Mouse (Mus musculus) forebrain, embryonic 14.5 days (tissue): ENCODE results near the gene Slc9a9. TPM values are rescaled to one million over a fixed set of nuclear protein-coding genes. Genes with fewer than 3 reads are reported as not detected.
A peak's percentile ranks its signal among the peaks of the same experiment; 100 is the strongest.
"Not testable (repeated sequence)": the region's sequence is repeated elsewhere in the genome, so short reads cannot be mapped to it uniquely, and the experiment has no call there.

Source experiments
- ATAC-seq: fragments of 200-750 bp; cut with Nextera tagmentation; 2 replicates; pipeline ENCODE4 v1.8.0; 2017; ENCODE audit warnings: mild to moderate bottlenecking, moderate library complexity
- DNase-seq: peaks from one replicate; pipeline ENCODE4 v3.0.0-alpha.2; 2015; ENCODE audit warnings: low spot score
- H3K27ac ChIP-seq: fragments of 300-500 bp; sonication (generic); 2 replicates; pipeline ENCODE4 v1.5.1; 2014; ENCODE audit warnings: low read depth, mild to moderate bottlenecking, control low read depth, low read length, moderate library complexity
- H3K27me3 ChIP-seq: fragments of 300-500 bp; sonication (generic); replicated peaks from 2 replicates; pipeline ENCODE4 v1.6.1; 2014; ENCODE audit warnings: low read length, control low read depth, mixed read lengths; ENCODE audit not compliant: control insufficient read depth, insufficient read depth
- H3K36me3 ChIP-seq: fragments of 300-500 bp; sonication (generic); 2 replicates; pipeline ENCODE4 v1.6.1; 2014; ENCODE audit warnings: low read length, control low read depth; ENCODE audit not compliant: control insufficient read depth, insufficient read depth
- H3K4me1 ChIP-seq: fragments of 300-500 bp; sonication (generic); 2 replicates; pipeline ENCODE4 v1.6.1; 2014; ENCODE audit warnings: antibody characterized with exemption, low read length, control low read depth; ENCODE audit not compliant: control insufficient read depth, insufficient read depth
- H3K4me2 ChIP-seq: fragments of 300-500 bp; sonication (generic); 2 replicates; pipeline ENCODE4 v1.6.1; 2014; ENCODE audit warnings: mild to moderate bottlenecking, control low read depth, low read length
- H3K4me3 ChIP-seq: fragments of 300-500 bp; sonication (generic); 2 replicates; pipeline ENCODE4 v1.5.1; 2014; ENCODE audit warnings: low read depth, low read length, control low read depth
- H3K9ac ChIP-seq: fragments of 300-500 bp; sonication (generic); 2 replicates; pipeline ENCODE4 v1.6.1; 2014; ENCODE audit warnings: mild to moderate bottlenecking, low read length, control low read depth, moderate library complexity
- H3K9me3 ChIP-seq: fragments of 300-500 bp; sonication (generic); replicated peaks from 2 replicates; pipeline ENCODE4 v1.6.1; 2016; ENCODE audit warnings: low read length, control low read depth, mixed read lengths; ENCODE audit not compliant: control insufficient read depth
- WGBS: fragments of 180-500 bp; shearing (Covaris S2); extraction: QIAGEN DNeasy Blood & Tissue Kit; methylation state at CpG from one replicate; pipeline ENCODE4 v1.1.7; 2014; 5-methylcytosine and 5-hydroxymethylcytosine counted together
- polyA plus RNA-seq: library from polyadenylated mRNA; unstranded; fragments of >200 nt; fragmentation: Nextera tagmentation; extraction: Ambion mirVana; gene quantifications from 2 replicates; pipeline ENCODE4 v1.2.1, GENCODE M21; 2014

The Slc9a9 gene
- polyA plus RNA-seq = 3.7 and 4.7 TPM in 2 replicates

DNA sequence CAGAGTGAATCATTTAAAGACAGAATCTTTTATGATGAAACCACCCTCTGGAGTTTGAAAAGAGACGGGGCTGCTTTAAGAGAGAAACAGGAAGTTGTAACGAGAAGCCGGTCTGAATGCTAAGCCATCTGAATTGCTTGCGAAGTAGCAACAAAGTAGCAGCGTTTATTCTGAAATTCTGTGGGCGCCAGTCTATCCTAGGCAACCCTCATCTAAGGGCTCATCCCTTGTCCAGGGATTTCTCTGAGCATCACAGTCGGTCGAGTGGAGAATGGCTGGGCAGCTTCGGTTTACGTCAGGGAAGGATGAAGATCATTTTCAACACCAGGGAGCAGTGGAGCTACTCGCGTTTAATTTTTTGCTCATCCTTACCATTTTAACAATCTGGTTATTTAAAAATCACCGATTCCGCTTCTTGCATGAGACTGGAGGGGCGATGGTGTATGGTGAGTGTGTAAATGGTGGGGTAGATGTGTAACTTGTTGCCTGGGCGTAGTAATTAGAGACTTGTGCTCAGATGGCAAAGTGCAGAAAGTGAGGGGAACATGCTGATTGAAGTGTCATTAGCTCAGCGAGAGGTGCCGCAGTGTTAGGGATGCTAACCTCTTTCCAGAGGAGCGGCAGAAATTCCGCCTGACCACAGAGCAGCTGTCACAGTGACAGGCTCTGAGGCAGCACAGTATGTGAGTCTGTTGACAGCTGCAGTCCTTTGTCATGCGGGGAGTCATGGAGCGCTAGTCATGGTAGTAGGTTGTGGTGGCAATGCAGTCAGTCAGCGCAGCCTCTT lies at the start of gene Slc9a9:
Gene Slc9a9, plus strand, starts transcription at position 119 of the 787 bp plus-strand sequence.
- Histone ChIP-seq H3K9me3 (no peaks in the 10 kb centered on the region), H3K4me2 (peak within 1 kb of the TSS; percentile 78), H3K36me3 (no peaks in the 10 kb centered on the region), H3K27me3 (no peaks in the 10 kb centered on the region), H3K27ac (0 out of 2 replicates have a peak within 1 kb of the TSS, but pooled peaks have one; percentile 39), H3K4me1 (peaks cover 6% of the 10 kb centered on the region), H3K9ac (peak within 1 kb of the TSS; percentile 60), H3K4me3 (peak within 1 kb of the TSS; percentile 45)
- WGBS = 3% methylated on average over 23 of the region's 23 CpGs
- DNase-seq (peak; percentile 73), ATAC-seq (peak; percentile 90)

DNA sequence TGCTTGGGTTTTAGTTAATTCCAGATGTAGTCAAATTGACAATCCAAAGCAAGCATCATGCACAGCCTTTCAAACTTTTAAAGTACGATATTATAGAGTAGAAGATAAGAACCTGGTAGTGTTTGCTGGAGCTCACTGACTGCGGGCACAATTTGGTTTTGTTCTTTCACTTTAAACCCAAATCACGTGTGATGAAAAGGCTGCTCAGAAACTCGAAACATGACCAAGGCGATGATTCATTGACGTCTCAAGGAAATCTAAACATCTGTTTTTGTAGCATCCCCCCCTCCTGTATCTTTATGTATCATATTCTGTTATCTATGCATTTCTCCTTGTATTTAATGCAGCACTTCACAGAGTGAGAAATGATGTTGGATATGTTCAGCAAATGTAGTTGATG lies 49.4 kb upstream of the Slc9a9 start:
- no peaks in the 10 kb centered on the region for H3K9me3 ChIP-seq
- no peak overlapping the region for H3K4me3 ChIP-seq
- no peaks in the 10 kb centered on the region for H3K36me3 ChIP-seq
- no peak overlapping the region for H3K4me2 ChIP-seq
- ATAC-seq (no peak), DNase-seq (no peak)
- no peaks in the 10 kb centered on the region for H3K27me3 ChIP-seq
- 88% methylated on average over 6 of the region's 6 CpGs for WGBS
- no peaks in the 10 kb centered on the region for H3K4me1 ChIP-seq
- H3K27ac ChIP-seq = 0 out of 2 replicates have a peak overlapping the region, but pooled peaks have one; percentile 9
- no peak overlapping the region for H3K9ac ChIP-seq

DNA sequence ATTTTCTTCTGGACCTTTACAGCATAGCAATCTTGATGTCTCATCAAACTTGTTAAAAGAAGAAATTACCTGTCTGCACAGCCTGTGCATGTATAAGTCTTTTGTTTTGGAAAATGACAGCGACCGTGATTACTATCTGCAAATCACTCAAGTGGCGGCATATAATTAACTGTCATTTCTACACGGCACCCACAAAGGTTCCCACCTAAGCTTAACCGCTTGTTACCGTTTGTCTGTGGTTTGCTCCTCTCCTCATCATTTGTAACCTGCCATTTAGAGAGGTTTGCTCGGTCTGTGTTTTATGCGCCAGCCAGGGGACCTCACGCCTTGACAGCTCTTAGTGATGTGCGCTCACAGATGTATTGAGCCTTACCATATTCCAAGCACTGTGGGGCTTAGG lies 48.9 kb upstream of the Slc9a9 start:
- Histone ChIP-seq H3K9ac (no peak overlapping the region), H3K4me3 (no peak overlapping the region), H3K27me3 (no peaks in the 10 kb centered on the region), H3K36me3 (no peaks in the 10 kb centered on the region), H3K4me2 (no peak overlapping the region), H3K9me3 (no peaks in the 10 kb centered on the region), H3K4me1 (no peaks in the 10 kb centered on the region), H3K27ac (no peak overlapping the region)
- DNase-seq (peak; percentile 61), ATAC-seq (peak; percentile 73)
- WGBS = 72% methylated on average over 10 of the region's 10 CpGs

DNA sequence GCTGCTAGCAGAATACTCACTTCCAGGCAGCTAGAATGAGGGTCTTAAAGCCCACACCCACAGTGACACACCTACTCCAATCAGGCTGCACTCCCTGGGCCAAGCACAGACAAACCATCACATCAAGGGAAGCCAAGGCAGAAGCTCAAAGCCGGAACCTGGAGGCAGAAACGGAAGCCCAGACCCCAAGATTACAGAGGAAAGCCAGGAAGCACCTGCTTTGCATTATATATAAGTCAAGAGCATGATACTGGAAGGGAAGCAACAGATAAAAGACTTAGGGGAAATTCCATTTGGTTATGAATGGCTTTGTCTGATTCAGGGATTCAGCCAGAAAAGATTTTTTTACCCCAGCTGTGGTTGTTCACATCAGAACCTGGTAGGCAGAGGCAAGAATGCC lies 47.8 kb upstream of the Slc9a9 start:
- Histone ChIP-seq H3K9me3 (no peaks in the 10 kb centered on the region), H3K27ac (no peak overlapping the region), H3K27me3 (no peaks in the 10 kb centered on the region), H3K4me2 (no peak overlapping the region), H3K4me3 (no peak overlapping the region), H3K9ac (no peak overlapping the region), H3K36me3 (no peaks in the 10 kb centered on the region), H3K4me1 (no peaks in the 10 kb centered on the region)
- DNase-seq = no peak
- ATAC-seq = no peak
- 78% methylated on average over 2 of the region's 2 CpGs for WGBS

DNA sequence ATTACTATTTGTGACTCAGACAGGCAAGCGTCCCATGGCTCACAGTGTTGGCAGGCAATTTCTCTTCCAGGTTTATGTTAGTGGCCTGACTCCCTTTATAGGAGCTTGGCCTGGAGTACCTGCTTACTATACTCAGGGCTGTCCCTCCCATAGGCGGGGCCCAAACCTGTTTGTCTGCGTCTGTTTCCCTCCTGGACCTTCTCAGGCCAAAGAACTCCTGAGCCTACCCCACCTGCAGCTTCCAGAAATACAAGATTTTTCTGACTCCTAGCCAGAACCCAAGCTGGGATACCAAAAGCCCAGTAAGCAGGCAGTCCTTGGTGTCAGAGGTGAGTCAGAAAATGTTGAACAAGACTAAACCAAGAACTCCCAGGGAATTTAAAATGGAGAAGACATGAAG lies 43.0 kb upstream of the Slc9a9 start:
- Histone ChIP-seq H3K27me3 (no peaks in the 10 kb centered on the region), H3K4me2 (no peak overlapping the region), H3K4me3 (no peak overlapping the region), H3K4me1 (no peaks in the 10 kb centered on the region), H3K9ac (no peak overlapping the region), H3K27ac (no peak overlapping the region), H3K36me3 (no peaks in the 10 kb centered on the region), H3K9me3 (no peaks in the 10 kb centered on the region)
- WGBS = 88% methylated on average over 3 of the region's 3 CpGs
- no peak for DNase-seq
- ATAC-seq = no peak

DNA sequence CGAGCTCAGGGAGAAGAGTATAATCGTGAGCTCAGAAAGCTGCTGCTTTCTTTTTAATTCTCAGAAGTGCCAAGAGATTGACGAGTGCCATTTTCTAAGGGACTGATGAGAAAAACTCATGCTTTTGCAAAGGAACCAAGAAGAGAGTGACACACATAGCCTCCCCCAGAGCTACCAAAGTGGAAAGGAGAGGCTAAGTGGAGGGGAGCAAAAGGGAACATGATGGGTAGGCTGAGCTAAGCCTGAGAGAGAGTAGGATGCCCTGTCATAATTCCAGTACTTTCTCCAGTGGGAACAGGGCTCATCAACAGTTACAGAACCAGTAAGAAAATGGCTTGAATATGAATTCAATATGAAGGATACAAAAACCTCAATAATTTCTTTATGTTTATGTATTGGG lies 40.8 kb upstream of the Slc9a9 start:
- ATAC-seq = no peak
- no peak overlapping the region for H3K4me3 ChIP-seq
- no peak overlapping the region for H3K27ac ChIP-seq
- no peak overlapping the region for H3K4me2 ChIP-seq
- no peaks in the 10 kb centered on the region for H3K9me3 ChIP-seq
- no peaks in the 10 kb centered on the region for H3K36me3 ChIP-seq
- H3K4me1 ChIP-seq = no peaks in the 10 kb centered on the region
- H3K27me3 ChIP-seq = no peaks in the 10 kb centered on the region
- no peak overlapping the region for H3K9ac ChIP-seq
- WGBS = 59% methylated on average over 3 of the region's 3 CpGs
- DNase-seq = no peak

DNA sequence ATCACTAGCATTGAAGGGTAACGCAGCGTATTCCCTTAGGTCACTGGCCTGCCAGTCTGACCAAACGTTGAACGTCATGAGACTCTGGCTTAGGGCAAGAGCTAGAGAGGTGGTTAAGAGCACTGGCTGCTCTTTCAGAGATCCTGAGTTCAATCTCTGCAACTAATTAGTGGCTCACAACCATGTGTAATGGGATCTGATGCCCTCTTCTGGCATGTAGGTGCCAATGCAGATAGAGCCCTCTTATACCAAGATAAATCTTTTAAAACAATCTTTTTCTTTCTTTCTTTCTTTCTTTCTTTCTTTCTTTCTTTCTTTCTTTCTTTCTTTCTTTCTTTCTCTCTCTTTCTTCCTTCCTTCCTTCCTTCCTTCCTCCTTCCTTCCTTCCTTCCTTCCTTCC lies 35.4 kb upstream of the Slc9a9 start:
- H3K36me3 ChIP-seq, H3K9me3 ChIP-seq, ATAC-seq, H3K27me3 ChIP-seq, DNase-seq, H3K9ac ChIP-seq, H3K4me1 ChIP-seq, H3K4me3 ChIP-seq, H3K4me2 ChIP-seq, H3K27ac ChIP-seq: not testable (repeated sequence)
- 93% methylated on average over 4 of the region's 4 CpGs for WGBS

DNA sequence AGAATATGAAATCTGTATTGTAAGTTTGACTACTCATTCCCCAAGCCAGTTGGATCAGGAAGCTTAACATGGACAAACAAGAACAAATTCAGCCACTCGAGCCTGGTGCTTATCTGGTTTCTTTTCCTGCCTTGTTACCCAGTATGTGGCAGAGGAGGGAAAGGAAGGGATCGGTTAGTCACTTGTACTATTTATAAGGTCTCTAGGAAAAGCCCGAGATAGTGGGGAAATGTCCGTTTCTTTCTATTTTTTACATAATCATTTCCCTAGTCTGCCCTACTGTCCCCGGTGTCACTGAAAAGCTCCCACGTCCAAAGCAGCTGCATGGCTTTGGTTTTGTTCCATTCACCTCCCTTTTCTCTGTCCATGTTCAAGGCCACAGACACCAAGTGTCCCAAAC lies 24.1 kb upstream of the Slc9a9 start:
- H3K36me3 ChIP-seq = no peaks in the 10 kb centered on the region
- no peak overlapping the region for H3K9ac ChIP-seq
- 88% methylated on average over 6 of the region's 6 CpGs for WGBS
- no peak overlapping the region for H3K4me3 ChIP-seq
- no peak for DNase-seq
- H3K4me2 ChIP-seq = no peak overlapping the region
- ATAC-seq = no peak
- H3K9me3 ChIP-seq = no peaks in the 10 kb centered on the region
- no peak overlapping the region for H3K27ac ChIP-seq
- H3K27me3 ChIP-seq = no peaks in the 10 kb centered on the region
- H3K4me1 ChIP-seq = no peaks in the 10 kb centered on the region

DNA sequence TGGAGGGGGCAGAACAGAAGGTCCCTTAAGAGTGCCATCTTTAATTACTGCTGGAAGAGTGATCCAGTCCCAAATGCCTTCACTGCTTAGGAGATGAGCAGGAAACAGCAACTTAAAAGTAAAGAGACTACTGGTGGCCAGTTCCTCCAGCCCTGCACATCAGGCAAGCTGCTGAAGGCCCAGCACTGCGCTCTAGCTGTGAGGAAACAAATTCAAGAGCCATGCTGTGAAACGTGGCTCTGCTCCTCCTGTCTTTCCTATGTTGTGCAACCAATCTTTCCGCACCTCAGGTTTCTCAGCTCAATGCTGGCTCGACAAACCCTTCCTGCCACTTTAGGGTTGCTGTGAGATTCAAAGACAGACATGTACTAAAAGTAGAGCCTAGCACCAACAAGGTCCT lies 22.3 kb upstream of the Slc9a9 start:
- Histone ChIP-seq H3K4me2 (no peak overlapping the region), H3K36me3 (no peaks in the 10 kb centered on the region), H3K4me3 (no peak overlapping the region), H3K9me3 (no peaks in the 10 kb centered on the region), H3K9ac (no peak overlapping the region), H3K4me1 (no peaks in the 10 kb centered on the region), H3K27ac (no peak overlapping the region), H3K27me3 (no peaks in the 10 kb centered on the region)
- DNase-seq (no peak), ATAC-seq (no peak)
- WGBS = 83% methylated on average over 4 of the region's 4 CpGs
